Mouse (Mus musculus) A20 (cell line): ENCODE data around the gene Kbtbd3.

ENCODE experiments used
- DNase-seq: peaks from one replicate; pipeline ENCODE4 v3.0.0-alpha.2; 2011; ENCODE audit warnings: low read depth, low spot score

Kbtbd3 gene

GRCm38 (mm10) chr9:4309351-4310085, at the start of gene Kbtbd3, which contains the start of gene Aasdhppt:
Kbtbd3 (plus strand) TSS chr9:4309833.
Aasdhppt (minus strand) TSS chr9:4309471.
- DNase-seq, result peak; percentile 100

- DNase-seq, result peak; percentile 27
Measured at GRCm38 (mm10) chr9:4259841-4260745, 49.5 kb upstream of the Kbtbd3 start.

GRCm38 (mm10) chr9:4260746-4261090, 48.9 kb upstream of the Kbtbd3 start:
- DNase-seq, result no peak

GRCm38 (mm10) chr9:4266881-4267280, 42.8 kb upstream of the Kbtbd3 start:
- no peak for DNase-seq

GRCm38 (mm10) chr9:4283850-4284249, 25.8 kb upstream of the Kbtbd3 start:
- DNase-seq, result no peak

- DNase-seq, result no peak
Measured at GRCm38 (mm10) chr9:4300466-4300865, 9.2 kb upstream of the Kbtbd3 start.

GRCm38 (mm10) chr9:4304867-4305266, 4.8 kb upstream of the Kbtbd3 start:
- DNase-seq, result no peak

GRCm38 (mm10) chr9:4308628-4309350, 844 bp upstream of the Kbtbd3 start:
- no peak for DNase-seq

- peak; percentile 79 for DNase-seq
Measured at GRCm38 (mm10) chr9:4310706-4311105, 1.1 kb downstream of the Kbtbd3 start.

- no peak for DNase-seq
Measured at GRCm38 (mm10) chr9:4311162-4311561, 1.5 kb downstream of the Kbtbd3 start.

- no peak for DNase-seq
Measured at GRCm38 (mm10) chr9:4313946-4314345, 4.3 kb downstream of the Kbtbd3 start.

GRCm38 (mm10) chr9:4315746-4316145, 6.1 kb downstream of the Kbtbd3 start:
- no peak for DNase-seq

GRCm38 (mm10) chr9:4318939-4319721, 9.5 kb downstream of the Kbtbd3 start:
- DNase-seq, result no peak

GRCm38 (mm10) chr9:4353163-4353562, 43.5 kb downstream of the Kbtbd3 start:
- DNase-seq, result no peak

- DNase-seq, result peak; percentile 96
Measured at GRCm38 (mm10) chr9:4375828-4376639, 66.4 kb downstream of the Kbtbd3 start, which contains the start of gene Msantd4. Msantd4 (plus strand) TSS chr9:4376562.

- no peak for DNase-seq
Measured at GRCm38 (mm10) chr9:4376640-4377120, 67.0 kb downstream of the Kbtbd3 start.
